Mouse (Mus musculus) olfactory bulb, adult 2 months (tissue): Measurements from ENCODE around the gene Klf2.

Experiments
- CTCF ChIP-seq: fragments of 200-500 bp; IDR thresholded peaks from 2 replicates; pipeline ENCODE4 v1.5.1; 2012; ENCODE audit warnings: low read depth, mild to moderate bottlenecking, low read length, moderate library complexity; ENCODE audit not compliant: insufficient read depth
- POLR2A ChIP-seq: fragments of 200-500 bp; IDR thresholded peaks from 2 replicates; pipeline ENCODE4 v1.6.1; 2012; ENCODE audit warnings: mild to moderate bottlenecking, low read depth, low read length, moderate library complexity; ENCODE audit not compliant: insufficient read depth

GRCm38 (mm10) chr8:72329116-72329515 lies 10.3 kb downstream of the Klf2 start:
- TF ChIP-seq CTCF: no peak
- no peak for TF ChIP-seq POLR2A
